Mouse (Mus musculus) intestine, postnatal 0 days (tissue): Measurements from ENCODE around the gene Ccdc127. TPM values are rescaled to one million over a fixed set of nuclear protein-coding genes. Genes with fewer than 3 reads are reported as not detected.

Source experiments
- ATAC-seq: fragments of 200-750 bp; cut with Nextera tagmentation; 2 replicates; pipeline ENCODE4 v1.8.0; 2017; ENCODE audit warnings: mild to moderate bottlenecking, moderate TSS enrichment, moderate library complexity
- H3K27ac ChIP-seq: fragments of 300-500 bp; sonication (generic); 2 replicates; pipeline ENCODE4 v1.5.1; 2014; ENCODE audit warnings: mild to moderate bottlenecking, low read depth, low read length, moderate library complexity
- H3K27me3 ChIP-seq: fragments of 300-500 bp; sonication (generic); replicated peaks from 2 replicates; pipeline ENCODE4 v1.6.1; 2014; ENCODE audit warnings: low read length, mixed read lengths; ENCODE audit not compliant: control insufficient read depth, insufficient read depth
- H3K36me3 ChIP-seq: fragments of 300-500 bp; sonication (generic); 2 replicates; pipeline ENCODE4 v1.6.1; 2014; ENCODE audit warnings: mild to moderate bottlenecking, moderate library complexity; ENCODE audit not compliant: control insufficient read depth, insufficient read depth
- H3K4me1 ChIP-seq: fragments of 300-500 bp; sonication (generic); replicated peaks from 2 replicates; pipeline ENCODE4 v1.6.1; 2014; ENCODE audit warnings: antibody characterized with exemption, low read length, mixed read lengths; ENCODE audit not compliant: control insufficient read depth, insufficient read depth
- H3K4me2 ChIP-seq: fragments of 300-500 bp; sonication (generic); replicated peaks from 2 replicates; pipeline ENCODE4 v1.6.1; 2014; ENCODE audit warnings: low read depth, mild to moderate bottlenecking, moderate library complexity
- H3K4me3 ChIP-seq: fragments of 300-500 bp; sonication (generic); 2 replicates; pipeline ENCODE4 v1.5.1; 2014; ENCODE audit warnings: low read depth, low read length
- H3K9ac ChIP-seq: fragments of 300-500 bp; sonication (generic); 2 replicates; pipeline ENCODE4 v1.6.1; 2014; ENCODE audit warnings: mild to moderate bottlenecking, low read depth, low read length
- H3K9me3 ChIP-seq: fragments of 300-500 bp; sonication (generic); 2 replicates; pipeline ENCODE4 v1.6.1; 2016; ENCODE audit warnings: mixed run types; ENCODE audit not compliant: control insufficient read depth
- CTCF ChIP-seq: sonication (generic); IDR thresholded peaks from 2 replicates; pipeline ENCODE4 v1.5.1; 2016; ENCODE audit warnings: low read depth, mild to moderate bottlenecking, control low read depth, antibody characterized with exemption, moderate library complexity
- WGBS: fragments of 180-500 bp; shearing (Covaris S2); extraction: QIAGEN DNeasy Blood & Tissue Kit; methylation state at CpG from one replicate; pipeline ENCODE4 v1.1.7; 2014; 5-methylcytosine and 5-hydroxymethylcytosine counted together
- microRNA counts: library from miRNA; unstranded; fragments of <30 nt; microRNA quantifications from one replicate; lab custom pipeline; 2016
- microRNA-seq: library from miRNA; unstranded; fragments of <30 nt; microRNA quantifications from one replicate; pipeline ENCODE4, GENCODE M21; 2016
- polyA plus RNA-seq: library from polyadenylated mRNA; unstranded; fragments of >200 nt; fragmentation: Nextera tagmentation; extraction: Ambion mirVana; gene quantifications from 2 replicates; pipeline ENCODE4 v1.2.1, GENCODE M21; 2015

Ccdc127 gene
- polyA plus RNA-seq, 1 experiment from 2014 or later = 23.0 TPM

DNA sequence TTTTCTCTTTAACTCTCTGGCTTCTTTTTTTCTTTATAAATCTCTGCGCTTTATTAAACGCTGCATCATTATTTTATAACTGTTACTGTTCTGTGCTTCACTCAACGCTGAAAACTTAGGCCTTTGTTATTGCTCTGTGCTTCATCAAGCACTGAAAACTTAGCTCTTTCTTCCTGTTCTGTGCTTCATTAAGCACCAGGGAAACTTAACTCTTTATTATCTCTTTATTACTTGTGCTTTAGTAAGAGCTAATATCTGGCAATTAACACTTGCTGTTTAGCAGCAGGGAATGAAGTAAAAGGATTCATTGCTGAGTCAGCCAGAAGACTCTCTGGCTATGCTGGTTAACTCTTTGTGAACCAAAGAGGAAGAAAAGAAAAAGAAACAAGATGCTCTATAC is 32.2 kb downstream of the Ccdc127 start:
- H3K27ac ChIP-seq = no peak overlapping the region
- H3K9ac ChIP-seq = no peak overlapping the region
- 53% methylated on average over 3 of the region's 3 CpGs for WGBS
- H3K9me3 ChIP-seq = no peaks in the 10 kb centered on the region
- no peak for TF ChIP-seq CTCF
- no peaks in the 10 kb centered on the region for H3K4me1 ChIP-seq
- no peak overlapping the region for H3K4me3 ChIP-seq
- no peaks in the 10 kb centered on the region for H3K27me3 ChIP-seq
- H3K36me3 ChIP-seq = no peaks in the 10 kb centered on the region
- H3K4me2 ChIP-seq = no peak overlapping the region
- no peak for ATAC-seq

DNA sequence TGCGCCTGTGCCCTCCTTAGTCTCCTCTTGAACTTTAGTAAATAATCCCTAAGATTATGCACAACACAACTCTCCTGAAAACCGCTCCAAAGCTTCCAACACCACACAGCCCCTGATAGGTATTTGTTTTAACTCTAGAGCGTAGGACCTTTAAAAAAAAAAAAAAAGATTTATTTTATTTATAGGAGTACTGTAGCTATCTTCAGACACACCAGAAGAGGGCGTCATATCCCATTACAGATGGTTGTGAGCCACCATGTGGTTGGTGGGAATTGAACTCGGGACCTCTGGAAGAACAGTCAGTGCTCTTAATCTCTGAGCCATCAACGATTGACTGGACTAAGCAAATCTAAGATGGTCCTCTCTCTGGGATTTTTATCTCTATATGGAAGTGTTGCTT is 39.6 kb downstream of the Ccdc127 start:
- Histone ChIP-seq H3K36me3 (no peaks in the 10 kb centered on the region), H3K4me2 (peak overlapping the region; percentile 77), H3K27me3 (no peaks in the 10 kb centered on the region), H3K4me1 (peaks cover 3% of the 10 kb centered on the region; the same call in 1 of the 2 replicates), H3K4me3 (peak overlapping the region; percentile 74), H3K9me3 (no peaks in the 10 kb centered on the region), H3K9ac (no peak overlapping the region), H3K27ac (no peak overlapping the region)
- no peak for ATAC-seq
- 0 out of 2 replicates have a peak, but pooled peaks have one; percentile 25 for TF ChIP-seq CTCF
- WGBS = 61% methylated on average over 6 of the region's 6 CpGs

DNA sequence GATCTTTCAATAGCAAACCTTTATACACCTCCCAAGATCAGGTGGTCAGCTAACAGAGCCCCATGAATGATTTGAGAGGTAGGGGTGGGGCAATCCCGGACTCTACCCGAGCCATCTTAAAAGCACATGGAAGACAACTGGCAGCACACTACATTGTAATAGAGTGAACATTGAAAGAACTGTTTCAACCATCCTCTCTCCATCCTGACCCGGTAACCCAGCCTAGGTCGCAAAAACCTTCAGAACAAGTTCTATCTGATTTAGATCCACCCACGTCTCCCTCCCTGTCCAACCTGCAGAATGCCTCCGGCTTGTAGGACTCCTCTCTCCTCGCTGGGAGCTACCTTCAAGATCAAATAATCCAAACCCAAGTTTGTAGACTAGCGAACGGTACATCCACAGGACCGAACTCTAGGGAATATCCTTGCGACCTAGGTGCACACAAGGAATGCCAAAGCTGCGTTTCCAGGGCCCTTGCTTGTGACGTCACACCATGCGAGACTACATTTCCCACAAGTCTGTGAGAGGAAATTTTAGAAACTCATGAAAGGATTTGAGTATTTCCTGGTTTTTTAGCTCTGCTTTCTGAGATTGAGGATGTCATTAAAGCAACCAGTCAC is 40.4 kb downstream of the Ccdc127 start, which contains the start of gene Zfp72:
Zfp72 (minus strand) TSS at position 466 of the 620 bp plus-strand sequence.
- H3K27me3 ChIP-seq = no peaks in the 10 kb centered on the region
- peak; percentile 61 for ATAC-seq
- TF ChIP-seq CTCF = no peak
- H3K9ac ChIP-seq = peak within 1 kb of the TSS; percentile 50
- H3K9me3 ChIP-seq = no peaks in the 10 kb centered on the region
- H3K4me3 ChIP-seq = peak within 1 kb of the TSS; percentile 74
- H3K4me1 ChIP-seq = peaks cover 3% of the 10 kb centered on the region; the same call in 1 of the 2 replicates
- H3K27ac ChIP-seq = no peak within 1 kb of the TSS
- under 1% methylated on average over 14 of the region's 14 CpGs for WGBS
- H3K4me2 ChIP-seq = peak within 1 kb of the TSS; percentile 77
- no peaks in the 10 kb centered on the region for H3K36me3 ChIP-seq

DNA sequence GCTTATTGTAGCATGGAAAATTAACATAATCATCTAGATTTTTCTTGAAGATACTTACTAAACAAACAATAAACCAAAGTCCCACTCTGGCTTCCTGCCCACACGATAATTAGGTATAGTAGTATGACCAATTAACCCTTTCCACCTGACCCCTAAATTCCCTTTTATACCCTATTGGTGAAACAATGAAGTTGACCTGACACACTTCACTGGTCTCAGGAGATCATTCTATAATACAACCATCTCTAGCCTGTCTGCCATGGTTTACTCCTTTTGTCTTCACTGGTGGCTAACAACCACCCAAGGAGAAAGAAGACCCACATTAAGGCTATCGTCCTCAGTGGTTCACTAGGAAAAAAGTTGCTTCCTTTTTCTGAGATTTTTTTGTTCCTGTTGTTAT is 41.0 kb downstream of the Ccdc127 start:
- 62% methylated on average over 2 of the region's 2 CpGs for WGBS
- Histone ChIP-seq H3K4me1 (peaks cover 3% of the 10 kb centered on the region; the same call in 1 of the 2 replicates), H3K9ac (no peak overlapping the region), H3K36me3 (no peaks in the 10 kb centered on the region), H3K27me3 (no peaks in the 10 kb centered on the region), H3K4me3 (no peak overlapping the region), H3K9me3 (no peaks in the 10 kb centered on the region), H3K4me2 (no peak overlapping the region), H3K27ac (no peak overlapping the region)
- ATAC-seq = no peak
- no peak for TF ChIP-seq CTCF

DNA sequence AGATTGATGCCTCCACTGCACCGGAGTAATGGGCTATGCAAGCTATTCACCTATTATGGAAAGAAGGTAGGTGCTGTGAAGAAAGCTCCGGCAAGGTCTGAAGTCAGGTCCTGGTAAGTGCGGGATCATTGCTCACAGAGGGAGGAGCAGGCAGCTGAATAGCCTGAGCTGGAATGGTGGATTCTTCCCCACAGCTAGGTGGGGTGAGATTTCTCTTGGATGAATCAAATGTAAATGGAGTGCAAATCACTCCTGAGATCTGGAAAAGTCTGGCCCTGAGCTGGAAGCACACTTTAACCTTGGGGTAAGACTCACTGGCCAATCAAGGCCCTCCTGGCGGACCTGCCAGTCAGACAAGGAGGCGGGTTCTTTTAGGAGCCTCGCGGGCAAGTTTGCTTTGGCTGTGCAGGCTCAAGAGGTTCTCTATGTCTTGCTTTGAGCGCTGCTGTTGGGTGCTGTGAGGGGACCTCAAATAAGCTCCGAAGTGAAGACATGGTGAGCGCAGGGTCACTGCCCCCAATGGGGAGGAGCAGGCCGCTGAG is 49.3 kb downstream of the Ccdc127 start, which contains the start of gene Ftl1-ps1:
Ftl1-ps1 (plus strand) TSS at position 397 of the 542 bp plus-strand sequence.
- Histone ChIP-seq H3K4me2 (peak within 1 kb of the TSS; percentile 40), H3K27ac (no peak within 1 kb of the TSS), H3K36me3 (no peaks in the 10 kb centered on the region), H3K9me3 (no peaks in the 10 kb centered on the region), H3K4me3 (no peak within 1 kb of the TSS), H3K9ac (no peak within 1 kb of the TSS), H3K4me1 (no peaks in the 10 kb centered on the region), H3K27me3 (no peaks in the 10 kb centered on the region)
- 14% methylated on average over 11 of the region's 11 CpGs for WGBS
- TF ChIP-seq CTCF = no peak
- 0 out of 2 replicates have a peak, but pooled peaks have one; percentile 16 for ATAC-seq

MicroRNAs within 50 kb of the gene (microRNA counts, 519-probe panel; counts per million panel counts)
- not detected for microRNA mmu-miR-692 (lab: Ali Mortazavi, UCI)

Small RNAs within 50 kb of the gene (microRNA-seq; reads per million reads assigned to microRNA genes)
- not detected for gene Mir692-3

Other genes with a start within 250 kb of the Ccdc127 start
- gene Slc9a3, start 228.9 kb upstream of the Ccdc127 start, polyA plus RNA-seq = 21.9 and 25.3 TPM in 2 replicates
- gene Exoc3, start 141.6 kb upstream of the Ccdc127 start, polyA plus RNA-seq = 41.8 and 42.8 TPM in 2 replicates
- 0.21 and 0.50 TPM in 2 replicates for gene Ahrr, start 58.0 kb upstream of the Ccdc127 start, polyA plus RNA-seq
- gene Pdcd6, start 32.7 kb upstream of the Ccdc127 start, polyA plus RNA-seq = 312 and 334 TPM in 2 replicates
- 213 TPM in 2 replicates for gene Sdha, start within 50 bp of the Ccdc127 start, polyA plus RNA-seq
- gene Lrrc14b, start 13.7 kb downstream of the Ccdc127 start, polyA plus RNA-seq = not detected in 2 replicates
- gene Zfp72, start 40.5 kb downstream of the Ccdc127 start, polyA plus RNA-seq = 1.2 TPM in 2 replicates
- gene Ftl1-ps1, start 49.4 kb downstream of the Ccdc127 start, polyA plus RNA-seq = 338 and 363 TPM in 2 replicates
- 8.1 and 9.3 TPM in 2 replicates for gene Zfp825, start 143.7 kb downstream of the Ccdc127 start, polyA plus RNA-seq